Mouse (Mus musculus) heart, embryonic 14.5 days (tissue): Measurements from ENCODE around the gene Zdhhc1. TPM values are rescaled to one million over a fixed set of nuclear protein-coding genes. Genes with fewer than 3 reads are reported as not detected.

Experiments used
- ATAC-seq: fragments of 200-750 bp; cut with Nextera tagmentation; 2 replicates; pipeline ENCODE4 v1.8.0; 2017; ENCODE audit warnings: low read depth, moderate TSS enrichment; ENCODE audit not compliant: insufficient number of reproducible peaks, insufficient read depth, low FRiP score
- H3K27ac ChIP-seq, 2 experiments: fragments of 200-500 bp in 1 of 2; fragments of 300-500 bp in 1 of 2; sonication (generic) in 1 of 2; replicated peaks in 1 of 2; 2 replicates each; pipeline ENCODE4 v1.5.1; 2012 to 2014; ENCODE audit warnings: low read depth in 2 of 2, low read length in 2 of 2, control low read depth in 1 of 2, mild to moderate bottlenecking in 1 of 2, mixed read lengths in 1 of 2; ENCODE audit not compliant: control insufficient read depth in 1 of 2, insufficient read depth in 1 of 2
- H3K27me3 ChIP-seq: fragments of 300-500 bp; sonication (generic); 2 replicates; pipeline ENCODE4 v1.6.1; 2014; ENCODE audit warnings: mild to moderate bottlenecking, low read length, control low read depth; ENCODE audit not compliant: control insufficient read depth, insufficient read depth
- H3K36me3 ChIP-seq: fragments of 300-500 bp; sonication (generic); 2 replicates; pipeline ENCODE4 v1.6.1; 2014; ENCODE audit warnings: mild to moderate bottlenecking, control low read depth, low read length, mixed read lengths; ENCODE audit not compliant: control insufficient read depth, insufficient read depth
- H3K4me1 ChIP-seq, 2 experiments: fragments of 200-500 bp in 1 of 2; fragments of 300-500 bp in 1 of 2; sonication (generic) in 1 of 2; 2 replicates each; pipeline ENCODE4 v1.6.1; 2012 to 2014; ENCODE audit warnings: low read length in 2 of 2, control low read depth in 1 of 2, mixed read lengths in 1 of 2; ENCODE audit not compliant: control insufficient read depth in 2 of 2, insufficient read depth in 2 of 2
- H3K4me2 ChIP-seq: fragments of 300-500 bp; sonication (generic); 2 replicates; pipeline ENCODE4 v1.6.1; 2014; ENCODE audit warnings: mild to moderate bottlenecking, low read length
- H3K4me3 ChIP-seq, 2 experiments: fragments of 200-500 bp in 1 of 2; fragments of 300-500 bp in 1 of 2; sonication (generic) in 1 of 2; 2 replicates each; pipeline ENCODE4 v1.5.1; 2012 to 2014; ENCODE audit warnings: low read length in 2 of 2, mild to moderate bottlenecking in 2 of 2, control low read depth in 1 of 2, low read depth in 1 of 2, moderate library complexity in 1 of 2; ENCODE audit not compliant: control insufficient read depth in 1 of 2, insufficient read depth in 1 of 2
- H3K9ac ChIP-seq: fragments of 300-500 bp; sonication (generic); 2 replicates; pipeline ENCODE4 v1.6.1; 2014; ENCODE audit warnings: mild to moderate bottlenecking, low read length
- H3K9me3 ChIP-seq: fragments of 300-500 bp; sonication (generic); 2 replicates; pipeline ENCODE4 v1.6.1; 2016; ENCODE audit warnings: low read length, control low read depth; ENCODE audit not compliant: control insufficient read depth
- WGBS: fragments of 180-500 bp; shearing (Covaris S2); extraction: QIAGEN DNeasy Blood & Tissue Kit; methylation state at CpG from one replicate; pipeline ENCODE4 v1.1.7; 2014; 5-methylcytosine and 5-hydroxymethylcytosine counted together
- polyA plus RNA-seq: library from polyadenylated mRNA; unstranded; fragments of >200 nt; fragmentation: Nextera tagmentation; extraction: Ambion mirVana; gene quantifications from 2 replicates; pipeline ENCODE4 v1.2.1, GENCODE M21; 2014

Gene Zdhhc1
- polyA plus RNA-seq, 1 experiment from 2014 or later: 24.5 TPM

- ATAC-seq: no peak
- Histone ChIP-seq H3K9ac (no peak overlapping the region), H3K4me1 (peaks cover 0 to 2% of the 10 kb centered on the region in 2 experiments; a peak in 1 of 4 replicates), H3K27ac (no peak overlapping the region), H3K4me2 (no peak overlapping the region), H3K27me3 (no peaks in the 10 kb centered on the region), H3K4me3 (no peak overlapping the region), H3K9me3 (no peaks in the 10 kb centered on the region), H3K36me3 (no peaks in the 10 kb centered on the region)
- WGBS: 37% methylated on average over 11 of the region's 11 CpGs
These were observed 51.2 kb downstream of the Zdhhc1 start for GRCm38 (mm10) chr8:105445296-105446126.

- no peaks in the 10 kb centered on the region for H3K36me3 ChIP-seq
- ATAC-seq: no peak
- peaks cover 4% of the 10 kb centered on the region; the same call in 1 of the 2 replicates for H3K27me3 ChIP-seq
- H3K4me3 ChIP-seq: no peak overlapping the region
- H3K4me1 ChIP-seq: peaks cover under 1 to 2% of the 10 kb centered on the region in 2 experiments; a peak in 2 of 4 replicates
- H3K27ac ChIP-seq: no peak overlapping the region
- no peak overlapping the region for H3K9ac ChIP-seq
- no peak overlapping the region for H3K4me2 ChIP-seq
- WGBS: 85% methylated on average over 5 of the region's 5 CpGs
- H3K9me3 ChIP-seq: no peaks in the 10 kb centered on the region
These were observed 54.0 kb downstream of the Zdhhc1 start for GRCm38 (mm10) chr8:105442661-105443060.

GRCm38 (mm10) chr8:105441433-105441832 lies 55.3 kb downstream of the Zdhhc1 start:
- H3K4me3 ChIP-seq: no peak overlapping the region
- H3K9ac ChIP-seq: no peak overlapping the region
- no peaks in the 10 kb centered on the region for H3K36me3 ChIP-seq
- no peak for ATAC-seq
- no peaks in the 10 kb centered on the region for H3K9me3 ChIP-seq
- no peak overlapping the region for H3K4me2 ChIP-seq
- H3K27ac ChIP-seq: no peak overlapping the region
- 7% methylated on average over 6 of the region's 6 CpGs for WGBS
- H3K4me1 ChIP-seq: peaks cover 2 to 7% of the 10 kb centered on the region in 2 experiments; a peak in 3 of 4 replicates
- H3K27me3 ChIP-seq: peaks cover 4% of the 10 kb centered on the region; the same call in 1 of the 2 replicates

DNA sequence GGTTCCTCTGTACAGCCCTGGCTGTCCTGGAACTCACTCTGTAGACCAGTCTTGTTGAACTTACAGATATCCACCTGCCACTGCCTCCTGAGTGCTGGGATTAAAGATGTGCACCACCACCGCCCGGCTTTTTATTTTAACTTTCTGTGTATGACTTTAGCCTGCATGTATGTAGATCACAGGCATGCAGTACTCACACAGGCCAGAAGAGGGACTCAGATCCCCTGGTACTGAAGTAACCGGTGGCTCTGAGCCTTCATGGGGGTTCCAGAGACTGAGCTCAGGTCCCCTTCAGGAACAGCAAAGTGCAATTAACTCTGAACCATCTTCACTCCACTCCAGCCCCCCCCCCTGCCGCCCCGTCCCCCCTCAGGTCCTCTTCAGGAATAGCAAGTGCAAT lies 57.8 kb downstream of the Zdhhc1 start:
- peaks cover 0 to 7% of the 10 kb centered on the region in 2 experiments; a peak in 2 of 4 replicates for H3K4me1 ChIP-seq
- H3K36me3 ChIP-seq: no peaks in the 10 kb centered on the region
- H3K27me3 ChIP-seq: peaks cover 4% of the 10 kb centered on the region; the same call in 1 of the 2 replicates
- no peak overlapping the region for H3K9ac ChIP-seq
- H3K4me3 ChIP-seq: no peak overlapping the region
- no peaks in the 10 kb centered on the region for H3K9me3 ChIP-seq
- no peak overlapping the region for H3K4me2 ChIP-seq
- ATAC-seq: no peak
- H3K27ac ChIP-seq: no peak overlapping the region
- 44% methylated on average over 5 of the region's 5 CpGs for WGBS

- WGBS: 68% methylated on average over 5 of the region's 5 CpGs
- Histone ChIP-seq H3K9me3 (no peaks in the 10 kb centered on the region), H3K36me3 (no peaks in the 10 kb centered on the region), H3K27ac (no peak overlapping the region), H3K9ac (no peak overlapping the region), H3K4me2 (no peak overlapping the region), H3K4me1 (peaks cover 0 to 7% of the 10 kb centered on the region in 2 experiments; a peak in 2 of 4 replicates), H3K4me3 (no peak overlapping the region), H3K27me3 (peaks cover 4% of the 10 kb centered on the region; the same call in 1 of the 2 replicates)
- 0 out of 2 replicates have a peak, but pooled peaks have one; percentile 31 for ATAC-seq
These were observed 59.5 kb downstream of the Zdhhc1 start for GRCm38 (mm10) chr8:105437078-105437748.

DNA sequence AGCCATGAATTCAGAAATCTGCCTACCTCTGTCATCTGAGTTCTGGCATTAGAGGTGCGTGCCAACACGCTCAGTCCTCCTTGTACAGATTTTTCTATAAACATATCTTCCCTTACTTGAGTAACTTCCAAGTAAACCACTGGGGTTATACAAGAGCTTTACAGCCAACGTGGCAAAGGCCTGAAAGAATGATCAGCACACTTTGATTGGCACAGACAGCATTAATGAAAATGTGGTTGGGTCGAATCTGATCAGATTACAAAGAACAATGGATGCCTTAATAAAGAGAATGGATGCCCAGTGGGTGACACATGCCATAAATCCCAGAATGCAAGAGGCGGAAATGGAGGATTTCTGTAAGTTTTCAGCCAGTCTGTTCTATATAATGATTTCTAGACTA lies 60.5 kb downstream of the Zdhhc1 start:
- Histone ChIP-seq H3K27me3 (peaks cover 4% of the 10 kb centered on the region; the same call in 1 of the 2 replicates), H3K4me3 (no peak overlapping the region), H3K4me2 (no peak overlapping the region), H3K9ac (no peak overlapping the region), H3K27ac (no peak overlapping the region), H3K4me1 (peaks cover 0 to 7% of the 10 kb centered on the region in 2 experiments; a peak in 2 of 4 replicates), H3K36me3 (no peaks in the 10 kb centered on the region), H3K9me3 (no peaks in the 10 kb centered on the region)
- no peak for ATAC-seq
- WGBS: 71% methylated on average over 5 of the region's 5 CpGs

DNA sequence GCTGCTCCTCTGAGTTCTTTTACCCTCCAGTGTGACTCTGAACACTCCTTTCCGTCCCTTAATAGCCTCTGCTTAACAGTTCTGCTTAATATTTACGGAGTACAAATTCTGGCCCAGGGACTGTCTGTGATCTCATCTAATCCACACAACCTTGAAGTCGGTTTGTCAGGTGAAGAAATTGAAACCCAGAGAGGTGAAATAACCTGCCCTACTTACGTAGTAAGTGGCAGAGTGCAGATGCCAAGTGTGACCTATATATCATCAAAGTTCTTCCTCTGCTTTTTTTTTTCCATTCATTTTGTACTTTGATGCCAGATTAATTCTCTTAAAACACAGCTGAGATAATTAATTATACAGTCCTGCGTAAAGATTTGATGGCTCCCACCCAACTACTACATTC lies 62.6 kb downstream of the Zdhhc1 start:
- Histone ChIP-seq H3K27ac (no peak overlapping the region), H3K27me3 (no peaks in the 10 kb centered on the region), H3K4me2 (no peak overlapping the region), H3K4me1 (peaks cover 0 to 7% of the 10 kb centered on the region in 2 experiments; a peak in 2 of 4 replicates), H3K36me3 (no peaks in the 10 kb centered on the region), H3K9me3 (no peaks in the 10 kb centered on the region), H3K4me3 (no peak overlapping the region), H3K9ac (no peak overlapping the region)
- ATAC-seq: no peak
- 75% methylated on average over 5 of the region's 5 CpGs for WGBS
